Mouse (Mus musculus): ENCODE data around the gene Frat2.

The Frat2 gene

GRCm38 (mm10) chr19:41818749-41819148 lies 29.2 kb downstream of the Frat2 start:
- no peak for ATAC-seq (ENCODE audit: low TSS enrichment)

- no peak for ATAC-seq (ENCODE audit: low TSS enrichment)
Observed at GRCm38 (mm10) chr19:41817325-41817724, 30.6 kb downstream of the Frat2 start.

- no peak for ATAC-seq (ENCODE audit: low TSS enrichment)
Observed at GRCm38 (mm10) chr19:41816915-41817314, 31.0 kb downstream of the Frat2 start.

- no peak for ATAC-seq (ENCODE audit: low TSS enrichment)
Observed at GRCm38 (mm10) chr19:41816410-41816809, 31.5 kb downstream of the Frat2 start.

- no peak for ATAC-seq (ENCODE audit: low TSS enrichment)
Observed at GRCm38 (mm10) chr19:41813374-41813773, 34.6 kb downstream of the Frat2 start.

GRCm38 (mm10) chr19:41812525-41812924 lies 35.4 kb downstream of the Frat2 start:
- ATAC-seq (ENCODE audit: low TSS enrichment) = no peak

GRCm38 (mm10) chr19:41810074-41810473 lies 37.9 kb downstream of the Frat2 start:
- no peak for ATAC-seq (ENCODE audit: low TSS enrichment)

GRCm38 (mm10) chr19:41808104-41808634 lies 39.8 kb downstream of the Frat2 start:
- no peak for ATAC-seq (ENCODE audit: low TSS enrichment)

GRCm38 (mm10) chr19:41807497-41807896 lies 40.4 kb downstream of the Frat2 start:
- no peak for ATAC-seq (ENCODE audit: low TSS enrichment)

- no peak for ATAC-seq (ENCODE audit: low TSS enrichment)
Observed at GRCm38 (mm10) chr19:41805831-41806230, 42.1 kb downstream of the Frat2 start.

GRCm38 (mm10) chr19:41803322-41803721 lies 44.6 kb downstream of the Frat2 start:
- ATAC-seq (ENCODE audit: low TSS enrichment) = no peak

GRCm38 (mm10) chr19:41801742-41802369 lies 46.1 kb downstream of the Frat2 start, which contains the start of gene Arhgap19:
Gene Arhgap19 (minus strand): TSS chr19:41802047.
- ATAC-seq (ENCODE audit: low TSS enrichment) = peak; percentile 100

GRCm38 (mm10) chr19:41800986-41801741 lies 46.8 kb downstream of the Frat2 start:
- ATAC-seq (ENCODE audit: low TSS enrichment) = no peak; the same call in 1 of the 2 replicates

GRCm38 (mm10) chr19:41800451-41800850 lies 47.5 kb downstream of the Frat2 start:
- no peak for ATAC-seq (ENCODE audit: low TSS enrichment)

GRCm38 (mm10) chr19:41797536-41797935 lies 50.4 kb downstream of the Frat2 start:
- no peak for ATAC-seq (ENCODE audit: low TSS enrichment)

- no peak for ATAC-seq (ENCODE audit: low TSS enrichment)
Observed at GRCm38 (mm10) chr19:41796789-41797327, 51.1 kb downstream of the Frat2 start.

GRCm38 (mm10) chr19:41796148-41796760 lies 51.7 kb downstream of the Frat2 start:
- no peak for ATAC-seq (ENCODE audit: low TSS enrichment)

Measured in frontal cortex, adult (tissue).